Mouse (Mus musculus) heart, adult 10 weeks (tissue): ENCODE measurements around the gene Cog3. TPM values are rescaled to one million over a fixed set of nuclear protein-coding genes. Genes with fewer than 3 reads are reported as not detected.

ENCODE experiments used
- polyA plus RNA-seq: library from polyadenylated mRNA; stranded (reverse); fragments of 350-450 nt; fragmentation: Illumina TruSeq; extraction: RNeasy Lipid Tissue Mini Kit (QIAGEN cat#74804); gene quantifications from one replicate; pipeline ENCODE4 v1.2.3, GENCODE M21; 2014; ENCODE audit warnings: low read depth, low replicate concordance

Gene Cog3
- 15.7 TPM for polyA plus RNA-seq

GRCm38 (mm10) chr14:75753991-75754817 lies at the start of gene Cog3:
Gene Cog3, minus strand, starts transcription at chr14:75754517.

GRCm38 (mm10) chr14:75786868-75787793 lies 32.8 kb upstream of the Cog3 start, which contains the start of gene Slc25a30:
Gene Slc25a30, minus strand, starts transcription at chr14:75787037.

Other genes starting within 250 kb of the Cog3 start
- not detected for gene Spert, start 161.4 kb downstream of the Cog3 start, polyA plus RNA-seq
- not detected for gene Erich6b, start 112.3 kb downstream of the Cog3 start, polyA plus RNA-seq
- gene Slc25a30, start 32.5 kb upstream of the Cog3 start, polyA plus RNA-seq, result 7.5 TPM
- 3,891 TPM for gene Tpt1, start 90.6 kb upstream of the Cog3 start, polyA plus RNA-seq
- gene Kctd4, start 200.5 kb upstream of the Cog3 start, polyA plus RNA-seq, result not detected